Mouse (Mus musculus) spleen, adult 2 months (tissue): ENCODE data around the gene Cbarp. TPM values are rescaled to one million over a fixed set of nuclear protein-coding genes. Genes with fewer than 3 reads are reported as not detected.
A peak's percentile ranks its signal among the peaks of the same experiment; 100 is the strongest.

ENCODE experiments used
- DNase-seq, 2 experiments: peaks; one replicate each; pipeline versions ENCODE4 v3.0.0 to v3.0.0-alpha.2; 2012 to 2021; ENCODE audit warnings: low spot score in 2 of 2, low read depth in 1 of 2
- H3K27ac ChIP-seq: fragments of 200-500 bp; 2 replicates; pipeline ENCODE4 v1.5.1; 2012; ENCODE audit warnings: low read length, inconsistent platforms; ENCODE audit not compliant: insufficient read depth
- H3K27me3 ChIP-seq: fragments of 200-500 bp; 2 replicates; pipeline ENCODE4 v1.6.1; 2012; ENCODE audit warnings: mild to moderate bottlenecking, moderate library complexity, low read length, inconsistent platforms; ENCODE audit not compliant: control insufficient read depth, insufficient read depth
- H3K36me3 ChIP-seq: fragments of 200-500 bp; 2 replicates; pipeline ENCODE4 v1.6.1; 2012; ENCODE audit warnings: mild to moderate bottlenecking, low read length, inconsistent platforms; ENCODE audit not compliant: control insufficient read depth, insufficient read depth
- H3K4me1 ChIP-seq: fragments of 200-500 bp; 2 replicates; pipeline ENCODE4 v1.6.1; 2011; ENCODE audit warnings: inconsistent platforms; ENCODE audit not compliant: control insufficient read depth, insufficient read depth, insufficient read length
- H3K4me3 ChIP-seq: fragments of 200-500 bp; 2 replicates; pipeline ENCODE4 v1.5.1; 2011; ENCODE audit warnings: mild to moderate bottlenecking, inconsistent platforms; ENCODE audit not compliant: insufficient read depth, insufficient read length; ENCODE audit errors: extremely low read depth
- CTCF ChIP-seq: fragments of 200-500 bp; IDR thresholded peaks from 2 replicates; pipeline ENCODE4 v1.5.1; 2011; ENCODE audit warnings: mild to moderate bottlenecking, inconsistent platforms; ENCODE audit not compliant: insufficient read depth, insufficient read length, insufficient replicate concordance; ENCODE audit errors: extremely low read depth
- POLR2A ChIP-seq: fragments of 200-500 bp; IDR thresholded peaks from 2 replicates; pipeline ENCODE4 v1.6.1; 2011; ENCODE audit warnings: low read depth, low read length, inconsistent platforms
- WGBS: fragments of 180-500 bp; shearing (Covaris S2); methylation state at CpG from one replicate; pipeline ENCODE4 v1.1.7; 2018; 5-methylcytosine and 5-hydroxymethylcytosine counted together
- polyA plus RNA-seq: library from polyadenylated mRNA; depleted of rRNA; stranded (reverse); fragments of >200 nt; gene quantifications from 2 replicates; pipeline ENCODE4 v1.2.3, GENCODE M21; 2012

Cbarp gene
- polyA plus RNA-seq, 1 experiment = 11.9 TPM

DNA sequence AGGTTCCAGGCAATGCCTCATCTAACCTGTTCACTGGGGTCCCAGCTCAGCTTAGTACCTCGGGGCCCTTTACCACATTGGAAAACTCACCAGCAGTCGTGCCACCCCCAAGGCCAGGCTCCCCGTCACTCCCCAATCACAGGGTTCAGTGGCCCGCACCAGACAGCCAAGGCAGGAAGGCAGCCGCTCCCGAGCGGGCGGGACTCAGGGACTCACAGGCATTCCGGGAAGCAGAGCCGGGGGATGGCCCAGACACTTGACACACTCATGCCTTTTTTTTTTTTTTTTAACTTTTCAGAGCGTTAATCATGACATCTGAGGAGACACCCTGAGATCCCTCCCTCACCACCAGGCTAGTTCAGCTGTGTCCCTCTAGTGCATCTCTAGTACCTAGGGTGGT lies 39.7 kb downstream of the Cbarp start:
- peaks cover 29% of the 10 kb centered on the region; the same call in 1 of the 2 replicates for H3K4me1 ChIP-seq

DNA sequence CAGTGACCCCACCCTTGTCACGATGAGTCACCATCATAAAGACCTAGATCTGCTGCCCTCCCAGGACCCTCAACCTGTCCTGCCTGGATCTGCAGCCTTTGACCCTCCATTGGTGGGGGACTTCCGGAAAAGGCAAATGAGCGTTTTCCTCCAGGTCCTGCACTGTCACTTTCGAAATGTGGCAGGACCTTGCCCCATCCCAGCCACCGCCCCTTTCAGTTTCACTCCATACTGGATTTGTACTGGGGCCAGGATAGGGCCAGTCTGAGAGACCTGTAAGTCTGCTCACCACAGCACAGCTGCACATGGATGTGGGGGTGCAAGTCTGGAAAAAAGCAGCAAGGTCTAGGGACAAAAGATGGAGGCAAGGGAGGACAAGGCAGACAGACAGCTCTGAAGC lies 42.0 kb downstream of the Cbarp start:
- no peak for DNase-seq
- Histone ChIP-seq H3K4me3 (no peak overlapping the region), H3K4me1 (peaks cover 26% of the 10 kb centered on the region; the same call in 1 of the 2 replicates), H3K27ac (no peak overlapping the region), H3K36me3 (no peaks in the 10 kb centered on the region), H3K27me3 (no peaks in the 10 kb centered on the region)
- WGBS = 78% methylated on average over 5 of the region's 5 CpGs
- no peak for TF ChIP-seq CTCF
- TF ChIP-seq POLR2A = no peak

More for the DNA sequence above, 39.7 kb downstream of the Cbarp start:
- TF ChIP-seq POLR2A = no peak
- no peak for TF ChIP-seq CTCF
- Histone ChIP-seq H3K36me3 (no peaks in the 10 kb centered on the region), H3K4me3 (peak overlapping the region; percentile 31), H3K27me3 (no peaks in the 10 kb centered on the region), H3K27ac (peak overlapping the region; percentile 47; the same call in 1 of the 2 replicates)
- WGBS = 68% methylated on average over 11 of the region's 11 CpGs
- no peak for DNase-seq

DNA sequence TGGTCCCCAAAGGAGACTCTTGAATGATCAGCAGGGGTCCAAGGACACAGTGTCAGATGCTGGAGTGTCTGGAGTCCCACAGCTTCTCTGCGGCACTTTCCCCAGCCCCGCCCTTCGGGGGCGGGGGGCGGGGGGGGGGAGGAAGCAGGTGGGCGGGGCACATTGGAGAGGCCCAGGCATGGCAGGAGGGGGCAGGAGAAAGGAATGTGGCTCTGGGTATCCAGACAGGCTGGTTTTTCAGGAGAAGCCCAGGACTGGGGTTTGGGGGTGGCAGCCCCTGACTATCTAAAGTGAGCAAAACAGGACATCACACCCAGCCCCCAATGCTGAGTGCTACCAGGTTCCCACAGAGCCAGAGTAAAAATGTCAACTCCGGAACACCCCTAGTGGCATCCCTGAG lies 43.4 kb downstream of the Cbarp start:
- peaks cover 21% of the 10 kb centered on the region; the same call in 1 of the 2 replicates for H3K4me1 ChIP-seq
- TF ChIP-seq CTCF (no peak), POLR2A (no peak)
- peaks cover 2% of the 10 kb centered on the region; the same call in 1 of the 2 replicates for H3K36me3 ChIP-seq
- no peak overlapping the region for H3K4me3 ChIP-seq
- no peak overlapping the region for H3K27ac ChIP-seq
- WGBS = 35% methylated on average over 7 of the region's 7 CpGs
- no peaks in the 10 kb centered on the region for H3K27me3 ChIP-seq
- no peak for DNase-seq

GRCm38 (mm10) chr10:80095547-80095946 lies 45.1 kb downstream of the Cbarp start:
- DNase-seq = no peak
- peaks cover 2% of the 10 kb centered on the region; the same call in 1 of the 2 replicates for H3K36me3 ChIP-seq
- H3K4me1 ChIP-seq = peaks cover 10% of the 10 kb centered on the region; the same call in 1 of the 2 replicates
- no peak overlapping the region for H3K27ac ChIP-seq
- no peak overlapping the region for H3K4me3 ChIP-seq
- no peak for TF ChIP-seq POLR2A
- no peak for TF ChIP-seq CTCF
- H3K27me3 ChIP-seq = no peaks in the 10 kb centered on the region
- WGBS = 87% methylated on average over 5 of the region's 5 CpGs

DNA sequence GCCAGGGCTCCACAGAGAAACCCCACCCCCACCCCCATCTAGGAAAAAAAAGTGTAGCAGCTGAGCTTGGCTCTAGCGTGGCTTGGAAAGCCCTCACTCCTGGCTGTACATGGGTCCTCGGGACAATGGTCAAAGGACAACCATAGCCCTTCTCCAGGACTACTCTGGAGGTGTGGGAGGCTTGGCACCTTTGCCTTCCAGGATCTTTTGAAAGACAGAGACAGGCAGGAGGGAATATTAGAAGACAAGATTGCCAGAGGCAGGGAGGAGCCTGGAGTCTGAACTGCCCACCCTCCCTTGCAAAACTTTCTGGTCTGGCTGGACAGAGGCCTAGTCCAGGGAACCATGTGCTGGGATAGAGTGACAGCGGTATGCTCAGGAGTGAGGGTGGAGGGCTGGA lies 46.0 kb downstream of the Cbarp start:
- no peak overlapping the region for H3K27ac ChIP-seq
- no peaks in the 10 kb centered on the region for H3K27me3 ChIP-seq
- DNase-seq = no peak
- WGBS = 89% methylated on average over 3 of the region's 3 CpGs
- TF ChIP-seq POLR2A = no peak
- TF ChIP-seq CTCF = no peak
- H3K36me3 ChIP-seq = peaks cover 2% of the 10 kb centered on the region; the same call in 1 of the 2 replicates
- H3K4me3 ChIP-seq = no peak overlapping the region
- peaks cover 7% of the 10 kb centered on the region; the same call in 1 of the 2 replicates for H3K4me1 ChIP-seq

DNA sequence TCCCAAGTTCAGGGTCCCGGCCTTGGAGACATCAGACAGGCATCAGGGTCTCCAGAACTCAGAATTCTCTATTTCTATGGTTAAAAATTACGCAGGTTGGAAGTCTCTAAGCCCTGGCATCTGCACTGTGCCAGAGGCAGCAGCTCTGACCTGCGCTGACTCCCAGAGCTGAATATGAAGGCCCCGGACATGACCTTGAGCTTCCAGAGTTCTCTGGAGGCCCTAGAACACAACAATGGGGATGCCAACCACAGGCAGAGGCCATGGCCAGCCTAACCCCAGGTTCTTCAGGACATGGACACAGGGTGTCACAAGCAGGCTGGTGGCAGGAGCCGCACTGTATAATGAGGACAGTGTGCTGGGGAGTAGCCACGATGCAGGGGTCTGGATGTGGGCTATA lies 46.5 kb downstream of the Cbarp start:
- peaks cover 2% of the 10 kb centered on the region; the same call in 1 of the 2 replicates for H3K36me3 ChIP-seq
- peaks cover 7% of the 10 kb centered on the region; the same call in 1 of the 2 replicates for H3K4me1 ChIP-seq
- TF ChIP-seq CTCF = no peak
- TF ChIP-seq POLR2A = no peak
- DNase-seq = no peak
- H3K27ac ChIP-seq = no peak overlapping the region
- no peaks in the 10 kb centered on the region for H3K27me3 ChIP-seq
- H3K4me3 ChIP-seq = no peak overlapping the region
- 96% methylated on average over 6 of the region's 6 CpGs for WGBS

DNA sequence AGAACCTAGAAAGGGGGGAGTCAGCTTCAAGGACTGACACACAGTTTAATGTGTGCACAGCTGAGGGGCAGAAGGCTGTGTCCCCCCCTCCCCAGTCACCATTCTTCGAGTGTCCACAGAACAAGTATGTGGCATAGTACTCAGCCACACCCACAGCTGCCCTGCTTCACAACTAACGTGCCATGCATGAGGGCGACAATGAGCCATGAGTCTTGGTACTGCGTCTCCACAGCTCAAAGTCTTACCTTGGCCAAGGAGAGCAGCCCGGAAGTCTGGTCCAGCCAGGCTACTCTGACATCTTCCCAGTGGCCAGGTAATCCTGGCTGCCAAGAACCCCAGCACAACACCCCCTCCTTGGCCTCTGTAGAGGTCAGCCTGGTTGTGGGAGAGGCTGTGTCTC lies 47.9 kb downstream of the Cbarp start:
- WGBS = 88% methylated on average over 5 of the region's 5 CpGs
- TF ChIP-seq CTCF (no peak), POLR2A (no peak)

More for the DNA sequence above, 47.9 kb downstream of the Cbarp start:
- Histone ChIP-seq H3K4me1 (peaks cover 7% of the 10 kb centered on the region; the same call in 1 of the 2 replicates), H3K27me3 (no peaks in the 10 kb centered on the region), H3K4me3 (no peak overlapping the region), H3K36me3 (peaks cover 2% of the 10 kb centered on the region; the same call in 1 of the 2 replicates), H3K27ac (no peak overlapping the region)
- no peak for DNase-seq
